Mouse (Mus musculus): ENCODE data around the gene Plxdc2. TPM values are rescaled to one million over a fixed set of nuclear protein-coding genes. Genes with fewer than 3 reads are reported as not detected.
"Not testable (repeated sequence)": the region's sequence is repeated elsewhere in the genome, so short reads cannot be mapped to it uniquely, and the experiment has no call there.

The Plxdc2 gene
- polyA plus RNA-seq, 1 experiment from 2014 or later: 34.3 TPM

- Histone ChIP-seq H3K27ac (ENCODE audit: low read length) (no peak overlapping the region), H3K27me3 (ENCODE audit: control insufficient read depth, insufficient read depth, low read length) (no peaks in the 10 kb centered on the region), H3K4me3 (replicated peaks; ENCODE audit: low read length) (no peak overlapping the region), H3K9ac (ENCODE audit: low read length) (no peak overlapping the region), H3K9me3 (replicated peaks; ENCODE audit: control insufficient read depth, low read length) (no peaks in the 10 kb centered on the region), H3K4me2 (ENCODE audit: low read depth, low read length) (no peak overlapping the region), H3K4me1 (ENCODE audit: control insufficient read depth, insufficient read depth, low read length) (no peaks in the 10 kb centered on the region), H3K36me3 (ENCODE audit: control insufficient read depth, insufficient read depth, low read length) (no peaks in the 10 kb centered on the region)
- 84% methylated on average over 5 of the region's 5 CpGs for WGBS
- ATAC-seq (ENCODE audit: insufficient read depth, low FRiP score): no peak
Measured at GRCm38 (mm10) chr2:16731033-16731432, 374.9 kb downstream of the Plxdc2 start.

GRCm38 (mm10) chr2:16734381-16734780 lies 378.3 kb downstream of the Plxdc2 start:
- Histone ChIP-seq H3K4me2 (ENCODE audit: low read depth, low read length) (no peak overlapping the region), H3K27ac (ENCODE audit: low read length) (no peak overlapping the region), H3K4me3 (replicated peaks; ENCODE audit: low read length) (no peak overlapping the region), H3K36me3 (ENCODE audit: control insufficient read depth, insufficient read depth, low read length) (no peaks in the 10 kb centered on the region), H3K4me1 (ENCODE audit: control insufficient read depth, insufficient read depth, low read length) (no peaks in the 10 kb centered on the region), H3K9ac (ENCODE audit: low read length) (no peak overlapping the region), H3K9me3 (replicated peaks; ENCODE audit: control insufficient read depth, low read length) (no peaks in the 10 kb centered on the region), H3K27me3 (ENCODE audit: control insufficient read depth, insufficient read depth, low read length) (no peaks in the 10 kb centered on the region)
- no peak for ATAC-seq (ENCODE audit: insufficient read depth, low FRiP score)
- 88% methylated on average over 2 of the region's 2 CpGs for WGBS

- H3K27me3 ChIP-seq (ENCODE audit: control insufficient read depth, insufficient read depth, low read length): no peaks in the 10 kb centered on the region
- H3K4me1 ChIP-seq (ENCODE audit: control insufficient read depth, insufficient read depth, low read length): no peaks in the 10 kb centered on the region
- no peak overlapping the region for H3K4me3 ChIP-seq (replicated peaks; ENCODE audit: low read length)
- H3K9me3 ChIP-seq (replicated peaks; ENCODE audit: control insufficient read depth, low read length): no peaks in the 10 kb centered on the region
- no peak overlapping the region for H3K27ac ChIP-seq (ENCODE audit: low read length)
- H3K4me2 ChIP-seq (ENCODE audit: low read depth, low read length): no peak overlapping the region
- WGBS: 21% methylated on average over 8 of the region's 8 CpGs
- no peak; the same call in 1 of the 2 replicates for ATAC-seq (ENCODE audit: insufficient read depth, low FRiP score)
- H3K9ac ChIP-seq (ENCODE audit: low read length): no peak overlapping the region
- no peaks in the 10 kb centered on the region for H3K36me3 ChIP-seq (ENCODE audit: control insufficient read depth, insufficient read depth, low read length)
Measured at GRCm38 (mm10) chr2:16738241-16738640, 382.1 kb downstream of the Plxdc2 start.

- Histone ChIP-seq H3K9me3 (replicated peaks; ENCODE audit: control insufficient read depth, low read length) (no peaks in the 10 kb centered on the region), H3K4me2 (ENCODE audit: low read depth, low read length) (no peak overlapping the region), H3K36me3 (ENCODE audit: control insufficient read depth, insufficient read depth, low read length) (no peaks in the 10 kb centered on the region), H3K4me1 (ENCODE audit: control insufficient read depth, insufficient read depth, low read length) (no peaks in the 10 kb centered on the region), H3K27me3 (ENCODE audit: control insufficient read depth, insufficient read depth, low read length) (no peaks in the 10 kb centered on the region), H3K4me3 (replicated peaks; ENCODE audit: low read length) (no peak overlapping the region), H3K27ac (ENCODE audit: low read length) (no peak overlapping the region), H3K9ac (ENCODE audit: low read length) (no peak overlapping the region)
- no peak for ATAC-seq (ENCODE audit: insufficient read depth, low FRiP score)
- WGBS: 90% methylated on average over 3 of the region's 3 CpGs
Measured at GRCm38 (mm10) chr2:16741813-16742212, 385.7 kb downstream of the Plxdc2 start.

GRCm38 (mm10) chr2:16743568-16743967 lies 387.5 kb downstream of the Plxdc2 start:
- H3K27me3 ChIP-seq (ENCODE audit: control insufficient read depth, insufficient read depth, low read length): no peaks in the 10 kb centered on the region
- no peaks in the 10 kb centered on the region for H3K36me3 ChIP-seq (ENCODE audit: control insufficient read depth, insufficient read depth, low read length)
- H3K4me2 ChIP-seq (ENCODE audit: low read depth, low read length): no peak overlapping the region
- H3K9me3 ChIP-seq (replicated peaks; ENCODE audit: control insufficient read depth, low read length): no peaks in the 10 kb centered on the region
- no peaks in the 10 kb centered on the region for H3K4me1 ChIP-seq (ENCODE audit: control insufficient read depth, insufficient read depth, low read length)
- WGBS: 40% methylated on average over 3 of the region's 3 CpGs
- no peak overlapping the region for H3K4me3 ChIP-seq (replicated peaks; ENCODE audit: low read length)
- no peak for ATAC-seq (ENCODE audit: insufficient read depth, low FRiP score)
- no peak overlapping the region for H3K9ac ChIP-seq (ENCODE audit: low read length)
- H3K27ac ChIP-seq (ENCODE audit: low read length): no peak overlapping the region

GRCm38 (mm10) chr2:16749302-16749909 lies 393.3 kb downstream of the Plxdc2 start:
- Histone ChIP-seq H3K9me3 (replicated peaks; ENCODE audit: control insufficient read depth, low read length) (no peaks in the 10 kb centered on the region), H3K4me1 (ENCODE audit: control insufficient read depth, insufficient read depth, low read length) (no peaks in the 10 kb centered on the region), H3K27me3 (ENCODE audit: control insufficient read depth, insufficient read depth, low read length) (no peaks in the 10 kb centered on the region), H3K27ac (ENCODE audit: low read length) (no peak overlapping the region), H3K4me2 (ENCODE audit: low read depth, low read length) (no peak overlapping the region), H3K4me3 (replicated peaks; ENCODE audit: low read length) (no peak overlapping the region), H3K9ac (ENCODE audit: low read length) (no peak overlapping the region), H3K36me3 (ENCODE audit: control insufficient read depth, insufficient read depth, low read length) (no peaks in the 10 kb centered on the region)
- 74% methylated on average over 4 of the region's 4 CpGs for WGBS
- no peak for ATAC-seq (ENCODE audit: insufficient read depth, low FRiP score)

- no peaks in the 10 kb centered on the region for H3K36me3 ChIP-seq (ENCODE audit: control insufficient read depth, insufficient read depth, low read length)
- no peak overlapping the region for H3K27ac ChIP-seq (ENCODE audit: low read length)
- no peaks in the 10 kb centered on the region for H3K9me3 ChIP-seq (replicated peaks; ENCODE audit: control insufficient read depth, low read length)
- H3K9ac ChIP-seq (ENCODE audit: low read length): no peak overlapping the region
- 62% methylated on average over 2 of the region's 2 CpGs for WGBS
- no peak overlapping the region for H3K4me2 ChIP-seq (ENCODE audit: low read depth, low read length)
- no peak overlapping the region for H3K4me3 ChIP-seq (replicated peaks; ENCODE audit: low read length)
- H3K4me1 ChIP-seq (ENCODE audit: control insufficient read depth, insufficient read depth, low read length): no peaks in the 10 kb centered on the region
- no peak for ATAC-seq (ENCODE audit: insufficient read depth, low FRiP score)
- H3K27me3 ChIP-seq (ENCODE audit: control insufficient read depth, insufficient read depth, low read length): no peaks in the 10 kb centered on the region
Measured at GRCm38 (mm10) chr2:16757158-16757557, 401.1 kb downstream of the Plxdc2 start.

GRCm38 (mm10) chr2:16759766-16760165 lies 403.7 kb downstream of the Plxdc2 start:
- Histone ChIP-seq H3K4me2 (ENCODE audit: low read depth, low read length) (no peak overlapping the region), H3K36me3 (ENCODE audit: control insufficient read depth, insufficient read depth, low read length) (no peaks in the 10 kb centered on the region), H3K9ac (ENCODE audit: low read length) (no peak overlapping the region), H3K9me3 (replicated peaks; ENCODE audit: control insufficient read depth, low read length) (no peaks in the 10 kb centered on the region), H3K4me1 (ENCODE audit: control insufficient read depth, insufficient read depth, low read length) (no peaks in the 10 kb centered on the region), H3K4me3 (replicated peaks; ENCODE audit: low read length) (no peak overlapping the region), H3K27ac (ENCODE audit: low read length) (no peak overlapping the region), H3K27me3 (ENCODE audit: control insufficient read depth, insufficient read depth, low read length) (no peaks in the 10 kb centered on the region)
- no peak for ATAC-seq (ENCODE audit: insufficient read depth, low FRiP score)
- 90% methylated on average over 2 of the region's 2 CpGs for WGBS

- H3K27ac ChIP-seq (ENCODE audit: low read length); H3K27me3 ChIP-seq (ENCODE audit: control insufficient read depth, insufficient read depth, low read length); H3K4me3 ChIP-seq (replicated peaks; ENCODE audit: low read length); H3K9ac ChIP-seq (ENCODE audit: low read length); H3K36me3 ChIP-seq (ENCODE audit: control insufficient read depth, insufficient read depth, low read length); H3K4me2 ChIP-seq (ENCODE audit: low read depth, low read length); H3K4me1 ChIP-seq (ENCODE audit: control insufficient read depth, insufficient read depth, low read length); H3K9me3 ChIP-seq (replicated peaks; ENCODE audit: control insufficient read depth, low read length); ATAC-seq (ENCODE audit: insufficient read depth, low FRiP score): not testable (repeated sequence)
- WGBS: 96% methylated on average over 5 of the region's 7 CpGs
Measured at GRCm38 (mm10) chr2:16769149-16769548, 413.0 kb downstream of the Plxdc2 start.

Data from stomach, embryonic 16.5 days (tissue).